Mouse (Mus musculus) lung, embryonic 15.5 days (tissue): ENCODE measurements at regions not wholly inside any gene's neighbourhood (a gene's known extent, or its start where the extent isn't known, plus 50 kb on each side); places are given as distances from the start of the nearest gene placed in this dataset.

Source experiments
- ATAC-seq: fragments of 200-750 bp; cut with Nextera tagmentation; 2 replicates; pipeline ENCODE4 v1.8.0; 2017; ENCODE audit warnings: moderate number of reproducible peaks, borderline replicate concordance; ENCODE audit not compliant: low FRiP score, low TSS enrichment; ENCODE audit errors: extremely low read depth
- H3K27ac ChIP-seq: fragments of 300-500 bp; sonication (generic); 2 replicates; pipeline ENCODE4 v1.5.1; 2015; ENCODE audit warnings: moderate library complexity, mild to moderate bottlenecking, inconsistent platforms
- H3K27me3 ChIP-seq: fragments of 300-500 bp; sonication (generic); 2 replicates; pipeline ENCODE4 v1.6.1; 2015; ENCODE audit warnings: inconsistent platforms
- H3K36me3 ChIP-seq: fragments of 300-500 bp; sonication (generic); 2 replicates; pipeline ENCODE4 v1.6.1; 2015; ENCODE audit warnings: inconsistent platforms
- H3K4me1 ChIP-seq: fragments of 300-500 bp; sonication (generic); 2 replicates; pipeline ENCODE4 v1.6.1; 2015; ENCODE audit warnings: inconsistent platforms
- H3K4me2 ChIP-seq: fragments of 300-500 bp; sonication (generic); 2 replicates; pipeline ENCODE4 v1.6.1; 2015; ENCODE audit warnings: inconsistent platforms, mild to moderate bottlenecking, moderate library complexity
- H3K4me3 ChIP-seq: fragments of 300-500 bp; sonication (generic); 2 replicates; pipeline ENCODE4 v1.5.1; 2015; ENCODE audit warnings: mild to moderate bottlenecking, inconsistent platforms
- H3K9ac ChIP-seq: fragments of 300-500 bp; sonication (generic); 2 replicates; pipeline ENCODE4 v1.6.1; 2015; ENCODE audit warnings: inconsistent platforms
- H3K9me3 ChIP-seq: fragments of 300-500 bp; sonication (generic); 2 replicates; pipeline ENCODE4 v1.6.1; 2016; ENCODE audit warnings: inconsistent platforms
- WGBS: fragments of 180-500 bp; shearing (Covaris S2); methylation state at CpG from one replicate; pipeline ENCODE4 v1.1.7; 2015; 5-methylcytosine and 5-hydroxymethylcytosine counted together

GRCm38 (mm10) chr12:14415543-14416181 is 263.8 kb upstream of the Fam84a start:
- H3K4me3 ChIP-seq = no peak overlapping the region
- no peaks in the 10 kb centered on the region for H3K36me3 ChIP-seq
- WGBS = 71% methylated on average over 3 of the region's 3 CpGs
- no peak overlapping the region for H3K27ac ChIP-seq
- H3K9me3 ChIP-seq = no peaks in the 10 kb centered on the region
- H3K9ac ChIP-seq = no peak overlapping the region
- no peak overlapping the region for H3K4me2 ChIP-seq
- H3K4me1 ChIP-seq = no peaks in the 10 kb centered on the region
- no peaks in the 10 kb centered on the region for H3K27me3 ChIP-seq
- no peak for ATAC-seq

GRCm38 (mm10) chr12:14411102-14411501 is 259.2 kb upstream of the Fam84a start:
- no peak for ATAC-seq
- no peak overlapping the region for H3K4me2 ChIP-seq
- no peaks in the 10 kb centered on the region for H3K9me3 ChIP-seq
- 66% methylated on average over 1 of the region's 1 CpGs for whole genome bisulfite sequencing
- H3K27me3 ChIP-seq = no peaks in the 10 kb centered on the region
- no peaks in the 10 kb centered on the region for H3K4me1 ChIP-seq
- H3K4me3 ChIP-seq = no peak overlapping the region
- H3K27ac ChIP-seq = no peak overlapping the region
- no peak overlapping the region for H3K9ac ChIP-seq
- no peaks in the 10 kb centered on the region for H3K36me3 ChIP-seq

- no peak overlapping the region for H3K9ac ChIP-seq
- ATAC-seq = no peak
- 85% methylated on average over 1 of the region's 1 CpGs for WGBS
Measured at GRCm38 (mm10) chr12:14405796-14406195, 253.9 kb upstream of the Fam84a start.

GRCm38 (mm10) chr12:14376211-14376610 is 224.4 kb upstream of the Fam84a start:
- 82% methylated on average over 6 of the region's 6 CpGs for WGBS
- H3K4me3 ChIP-seq = no peak overlapping the region
- H3K27me3 ChIP-seq = no peaks in the 10 kb centered on the region
- H3K27ac ChIP-seq = no peak overlapping the region
- no peak overlapping the region for H3K9ac ChIP-seq
- ATAC-seq = no peak
- H3K9me3 ChIP-seq = no peaks in the 10 kb centered on the region
- H3K4me2 ChIP-seq = no peak overlapping the region
- no peaks in the 10 kb centered on the region for H3K4me1 ChIP-seq
- H3K36me3 ChIP-seq = no peaks in the 10 kb centered on the region

More at GRCm38 (mm10) chr12:14405796-14406195, 253.9 kb upstream of the Fam84a start:
- Histone ChIP-seq H3K27ac (no peak overlapping the region), H3K36me3 (no peaks in the 10 kb centered on the region), H3K27me3 (no peaks in the 10 kb centered on the region), H3K4me1 (no peaks in the 10 kb centered on the region), H3K4me2 (no peak overlapping the region), H3K4me3 (no peak overlapping the region), H3K9me3 (no peaks in the 10 kb centered on the region)

GRCm38 (mm10) chr12:14338244-14338799 is 186.5 kb upstream of the Fam84a start:
- no peak for ATAC-seq
- H3K36me3 ChIP-seq = no peaks in the 10 kb centered on the region
- 23% methylated on average over 5 of the region's 5 CpGs for WGBS

GRCm38 (mm10) chr12:14337813-14338212 is 186.0 kb upstream of the Fam84a start:
- ATAC-seq = no peak
- no peak overlapping the region for H3K4me2 ChIP-seq
- no peaks in the 10 kb centered on the region for H3K27me3 ChIP-seq
- H3K27ac ChIP-seq = no peak overlapping the region
- no peaks in the 10 kb centered on the region for H3K4me1 ChIP-seq
- H3K4me3 ChIP-seq = no peak overlapping the region
- no peaks in the 10 kb centered on the region for H3K36me3 ChIP-seq
- no peaks in the 10 kb centered on the region for H3K9me3 ChIP-seq
- no peak overlapping the region for H3K9ac ChIP-seq
- WGBS = 73% methylated on average over 3 of the region's 3 CpGs

More at GRCm38 (mm10) chr12:14338244-14338799, 186.5 kb upstream of the Fam84a start:
- H3K9me3 ChIP-seq = no peaks in the 10 kb centered on the region
- H3K4me2 ChIP-seq = no peak overlapping the region
- H3K9ac ChIP-seq = no peak overlapping the region
- no peaks in the 10 kb centered on the region for H3K27me3 ChIP-seq
- no peak overlapping the region for H3K4me3 ChIP-seq
- no peaks in the 10 kb centered on the region for H3K4me1 ChIP-seq
- no peak overlapping the region for H3K27ac ChIP-seq

- 0 out of 2 replicates have a peak, but pooled peaks cover 6% of the 10 kb centered on the region for H3K4me1 ChIP-seq
- no peaks in the 10 kb centered on the region for H3K9me3 ChIP-seq
- no peak overlapping the region for H3K27ac ChIP-seq
- no peak for ATAC-seq
- no peaks in the 10 kb centered on the region for H3K27me3 ChIP-seq
- no peak overlapping the region for H3K9ac ChIP-seq
- no peak overlapping the region for H3K4me3 ChIP-seq
- no peak overlapping the region for H3K4me2 ChIP-seq
- H3K36me3 ChIP-seq = no peaks in the 10 kb centered on the region
- WGBS = 72% methylated on average over 3 of the region's 3 CpGs
Measured at GRCm38 (mm10) chr12:14318693-14319092, 166.8 kb upstream of the Fam84a start.

- no peak for ATAC-seq
- no peak overlapping the region for H3K27ac ChIP-seq
- H3K4me3 ChIP-seq = no peak overlapping the region
- no peak overlapping the region for H3K4me2 ChIP-seq
- 15% methylated on average over 2 of the region's 2 CpGs for WGBS
- 0 out of 2 replicates have a peak, but pooled peaks cover 6% of the 10 kb centered on the region for H3K4me1 ChIP-seq
- no peak overlapping the region for H3K9ac ChIP-seq
- H3K36me3 ChIP-seq = no peaks in the 10 kb centered on the region
- H3K9me3 ChIP-seq = no peaks in the 10 kb centered on the region
- no peaks in the 10 kb centered on the region for H3K27me3 ChIP-seq
Measured at GRCm38 (mm10) chr12:14316392-14316791, 164.5 kb upstream of the Fam84a start.

- ATAC-seq = peak; percentile 70; the same call in 1 of the 2 replicates
- Histone ChIP-seq H3K9ac (no peak overlapping the region), H3K4me3 (no peak overlapping the region), H3K27me3 (no peaks in the 10 kb centered on the region), H3K4me2 (no peak overlapping the region), H3K27ac (no peak overlapping the region), H3K36me3 (no peaks in the 10 kb centered on the region), H3K4me1 (0 out of 2 replicates have a peak, but pooled peaks cover 6% of the 10 kb centered on the region), H3K9me3 (no peaks in the 10 kb centered on the region)
- 29% methylated on average over 5 of the region's 5 CpGs for WGBS
Measured at GRCm38 (mm10) chr12:14315780-14316179, 163.9 kb upstream of the Fam84a start.

GRCm38 (mm10) chr12:14302366-14302930 is 150.6 kb upstream of the Fam84a start:
- Histone ChIP-seq H3K27ac (no peak overlapping the region), H3K9me3 (no peaks in the 10 kb centered on the region), H3K4me3 (no peak overlapping the region), H3K36me3 (no peaks in the 10 kb centered on the region), H3K4me2 (no peak overlapping the region), H3K27me3 (no peaks in the 10 kb centered on the region), H3K4me1 (no peaks in the 10 kb centered on the region), H3K9ac (no peak overlapping the region)
- ATAC-seq = no peak
- 31% methylated on average over 2 of the region's 2 CpGs for WGBS

GRCm38 (mm10) chr12:14301676-14302365 is 150.0 kb upstream of the Fam84a start:
- Histone ChIP-seq H3K4me1 (no peaks in the 10 kb centered on the region), H3K4me2 (no peak overlapping the region), H3K27me3 (no peaks in the 10 kb centered on the region), H3K27ac (no peak overlapping the region), H3K4me3 (no peak overlapping the region), H3K9ac (no peak overlapping the region), H3K9me3 (no peaks in the 10 kb centered on the region), H3K36me3 (no peaks in the 10 kb centered on the region)
- WGBS = 46% methylated on average over 2 of the region's 2 CpGs
- ATAC-seq = no peak

GRCm38 (mm10) chr12:14292083-14292482 is 140.2 kb upstream of the Fam84a start:
- Histone ChIP-seq H3K27ac (no peak overlapping the region), H3K4me2 (no peak overlapping the region), H3K27me3 (no peaks in the 10 kb centered on the region), H3K4me3 (no peak overlapping the region), H3K9ac (no peak overlapping the region), H3K4me1 (no peaks in the 10 kb centered on the region), H3K36me3 (no peaks in the 10 kb centered on the region), H3K9me3 (no peaks in the 10 kb centered on the region)
- 75% methylated on average over 3 of the region's 3 CpGs for WGBS
- ATAC-seq = no peak
